Mouse (Mus musculus): ENCODE results near the gene Srp68.

DNA sequence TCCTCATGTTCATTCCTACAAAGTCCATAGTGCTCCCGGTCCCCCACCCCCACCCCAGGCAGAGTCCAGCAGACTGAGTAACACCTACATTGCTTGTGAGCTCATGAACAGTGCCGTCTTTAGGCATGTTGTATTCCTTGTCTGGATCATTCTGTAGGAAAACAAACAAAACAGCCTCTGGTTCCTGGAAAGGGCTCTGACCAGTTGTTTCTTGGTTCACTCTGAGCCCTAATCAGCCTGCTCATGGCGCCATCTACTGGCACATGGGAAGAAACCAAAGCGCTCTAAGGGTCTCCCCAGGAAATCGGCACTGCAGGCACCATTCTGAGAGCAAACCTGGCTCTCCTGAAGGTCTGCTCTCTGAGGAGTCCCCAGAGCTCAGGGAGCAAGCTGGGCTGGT is 20.3 kb upstream of the Srp68 start:
- no peak for TF ChIP-seq EP300 (IDR thresholded peaks at IDR 0.05; ENCODE audit: low read depth in 1 of 2, low read length in 2 of 2)
- no peak for TF ChIP-seq KAT2A (conservative IDR thresholded peaks at IDR 0.05; ENCODE audit: low read depth, low read length)
- peak; percentile 90 to 96 (median 92) for TF ChIP-seq CTCF (IDR thresholded peaks at IDR 0.05 in 2 of 3, conservative IDR thresholded peaks at IDR 0.05 in 1 of 3; ENCODE audit: control insufficient read depth in 1 of 3, insufficient read depth in 1 of 3, low read depth in 2 of 3, low read length in 3 of 3, poor library complexity in 1 of 3, severe bottlenecking in 1 of 3)
- no peak for TF ChIP-seq MAX (IDR thresholded peaks at IDR 0.05; ENCODE audit: low read length)
- TF ChIP-seq POLR2AphosphoS5 (IDR thresholded peaks at IDR 0.05; ENCODE audit: borderline replicate concordance, low read depth, low read length), result no peak
- TF ChIP-seq TBP (IDR thresholded peaks at IDR 0.05; ENCODE audit: low read depth, low read length), result no peak
- TF ChIP-seq NELFE (IDR thresholded peaks at IDR 0.05; ENCODE audit: low read depth, low read length), result no peak
- no peak for TF ChIP-seq CHD2 (IDR thresholded peaks at IDR 0.05; ENCODE audit: low read length)
- TF ChIP-seq POLR2A (IDR thresholded peaks at IDR 0.05; ENCODE audit: control insufficient read depth in 1 of 2, insufficient read depth in 1 of 2, low read depth in 1 of 2, low read length in 2 of 2, poor library complexity in 1 of 2), result no peak
- no peak for TF ChIP-seq ETS1 (IDR thresholded peaks at IDR 0.05; ENCODE audit: low read depth, low read length)
- no peak for TF ChIP-seq GATA1 (IDR thresholded peaks at IDR 0.05; ENCODE audit: low read depth, low read length)
- peak; percentile 34; the same call in 1 of the 2 replicates for TF ChIP-seq SIN3A (IDR thresholded peaks at IDR 0.05; ENCODE audit: low read length)
- no peak for TF ChIP-seq POLR2AphosphoS2 (IDR thresholded peaks at IDR 0.05; ENCODE audit: low read length)
- TF ChIP-seq MYC (IDR thresholded peaks at IDR 0.05; ENCODE audit: low read depth, low read length), result no peak
